Mouse (Mus musculus) ovary, adult 18-20 months (tissue): Measurements from ENCODE around the gene Ppp1r21.

Source experiments
- DNase-seq: peaks from one replicate; pipeline ENCODE4 v3.0.0; 2022; ENCODE audit warnings: low spot score, mixed read lengths

Ppp1r21 gene

GRCm38 (mm10) chr17:88614234-88614633 lies 84.3 kb downstream of the Ppp1r21 start:
- no peak for DNase-seq

GRCm38 (mm10) chr17:88614733-88615132 lies 84.8 kb downstream of the Ppp1r21 start:
- no peak for DNase-seq

GRCm38 (mm10) chr17:88615492-88616155 lies 85.7 kb downstream of the Ppp1r21 start:
- no peak for DNase-seq

DNA sequence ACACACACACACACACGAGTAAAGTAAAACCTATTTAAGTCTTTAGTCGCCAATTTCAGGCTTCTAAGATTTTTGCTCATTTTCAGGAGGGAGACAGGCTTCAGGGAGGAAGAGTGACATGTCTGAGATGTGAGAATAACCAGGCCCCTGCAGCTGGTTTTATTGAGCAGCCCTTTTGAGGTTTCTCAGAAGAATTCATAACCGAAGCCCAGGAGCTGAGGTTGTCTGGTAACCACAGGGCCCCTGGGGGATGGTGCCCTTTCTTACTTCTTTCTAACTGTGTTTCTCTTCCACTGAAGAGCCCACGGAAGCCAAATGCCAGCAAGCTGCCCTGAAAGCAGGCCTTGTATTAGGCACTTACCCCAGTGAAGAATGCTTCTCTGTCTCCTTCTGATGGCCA lies 91.0 kb downstream of the Ppp1r21 start:
- DNase-seq: no peak

DNA sequence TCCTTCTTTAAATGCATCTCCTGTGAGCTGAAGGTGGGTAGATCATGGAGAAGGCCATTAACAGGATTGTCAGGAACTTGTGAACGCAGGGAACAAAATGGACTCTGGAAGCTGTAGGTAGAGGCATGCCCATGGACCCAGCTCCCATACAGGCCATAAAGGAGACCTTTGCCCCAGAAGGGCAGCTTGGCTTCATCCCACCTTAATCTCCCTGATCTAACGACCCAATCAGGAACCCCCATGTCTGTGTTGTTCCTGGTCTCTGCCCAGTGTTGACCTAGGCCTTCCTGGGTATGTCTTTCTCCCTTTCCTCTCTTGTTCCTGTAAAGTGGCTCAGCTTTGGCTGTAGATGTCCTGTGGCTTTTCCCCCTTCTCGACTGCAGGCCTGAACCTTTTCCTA lies 91.5 kb downstream of the Ppp1r21 start:
- no peak for DNase-seq

DNA sequence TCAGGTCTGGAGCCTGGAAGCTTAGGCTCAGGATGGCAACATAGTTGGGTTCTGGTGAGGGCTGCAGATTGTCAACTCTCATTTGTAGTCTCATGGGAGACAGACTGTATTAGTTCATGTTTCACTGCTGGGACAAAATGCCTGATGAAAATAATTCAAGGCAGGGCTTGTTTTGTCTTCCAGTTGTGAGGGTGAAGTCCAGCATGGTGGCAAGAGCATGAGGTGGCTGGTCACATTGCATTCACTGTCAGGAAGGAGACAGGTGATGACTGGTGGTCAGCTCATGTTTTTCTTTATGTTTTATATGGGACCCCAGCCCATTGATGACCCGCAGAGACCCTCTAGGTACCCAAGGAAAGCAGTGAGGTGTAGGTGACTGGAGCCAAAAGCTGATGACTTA lies 92.8 kb downstream of the Ppp1r21 start:
- no peak for DNase-seq

DNA sequence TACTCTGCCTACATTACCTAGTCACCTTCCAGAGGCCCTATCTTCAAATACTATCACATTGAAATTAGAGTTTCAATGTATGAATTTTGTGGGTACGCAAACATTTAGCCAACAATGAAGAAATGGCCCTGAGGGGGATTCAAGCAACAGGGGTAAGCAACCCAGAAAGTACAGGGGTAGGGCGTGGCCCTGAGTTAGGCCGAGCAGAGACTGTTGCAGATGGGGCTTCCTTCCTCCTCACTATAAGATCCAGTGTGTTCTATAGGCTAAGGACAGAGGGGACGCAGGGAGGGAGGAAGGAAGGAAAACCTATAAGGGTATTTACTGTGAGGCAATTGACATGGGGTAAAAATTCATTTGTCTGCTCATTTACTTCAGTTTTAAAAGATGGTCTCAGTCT lies 94.5 kb downstream of the Ppp1r21 start:
- DNase-seq: no peak

DNA sequence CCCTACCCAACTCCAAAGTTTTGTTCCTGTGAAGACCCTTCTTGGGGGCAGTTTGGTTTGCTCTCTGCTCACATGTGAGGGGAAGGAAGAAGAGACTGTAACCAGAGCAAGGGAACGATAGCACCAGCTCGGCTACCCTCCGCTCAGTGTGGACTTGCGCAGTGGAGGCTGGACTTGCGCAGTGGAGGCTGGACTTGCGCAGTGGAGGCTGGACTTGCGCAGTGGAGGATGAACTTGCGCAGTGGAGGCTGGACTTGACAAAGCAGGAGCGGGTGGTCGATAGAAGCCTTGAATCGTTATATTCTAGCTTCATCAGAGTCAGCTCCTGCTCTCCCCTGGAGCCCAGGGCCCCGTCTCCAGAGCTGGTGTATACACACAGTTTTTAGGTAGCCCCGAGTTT lies 95.4 kb downstream of the Ppp1r21 start:
- no peak for DNase-seq

- DNase-seq: no peak
Observed at GRCm38 (mm10) chr17:88625931-88626330, 96.0 kb downstream of the Ppp1r21 start.

- no peak for DNase-seq
Observed at GRCm38 (mm10) chr17:88626347-88626811, 96.5 kb downstream of the Ppp1r21 start.

DNA sequence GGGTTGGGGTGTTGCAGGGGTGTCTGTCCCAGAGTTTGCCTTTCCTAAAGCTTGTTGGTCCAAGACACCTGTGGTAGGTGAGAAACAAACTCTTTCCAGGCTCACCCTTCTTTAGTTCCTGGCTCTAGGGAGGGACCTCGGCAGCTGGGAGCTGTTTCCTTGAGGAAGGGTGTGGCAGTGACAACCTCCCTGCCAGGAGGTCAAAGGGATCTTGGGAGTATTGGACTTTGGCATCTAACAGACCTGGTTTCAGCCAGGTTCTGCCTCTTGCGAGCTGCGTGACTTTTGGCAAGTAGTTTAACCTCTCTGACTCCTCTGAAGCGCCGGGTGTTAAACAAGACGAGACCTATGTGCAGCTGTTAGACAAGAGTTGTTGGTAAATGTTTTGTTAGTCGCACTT lies 97.2 kb downstream of the Ppp1r21 start:
- no peak for DNase-seq

- peak; percentile 76 for DNase-seq
Observed at GRCm38 (mm10) chr17:88628676-88629380, 98.9 kb downstream of the Ppp1r21 start.

- DNase-seq: peak; percentile 45
Observed at GRCm38 (mm10) chr17:88629381-88629759, 99.5 kb downstream of the Ppp1r21 start.

DNA sequence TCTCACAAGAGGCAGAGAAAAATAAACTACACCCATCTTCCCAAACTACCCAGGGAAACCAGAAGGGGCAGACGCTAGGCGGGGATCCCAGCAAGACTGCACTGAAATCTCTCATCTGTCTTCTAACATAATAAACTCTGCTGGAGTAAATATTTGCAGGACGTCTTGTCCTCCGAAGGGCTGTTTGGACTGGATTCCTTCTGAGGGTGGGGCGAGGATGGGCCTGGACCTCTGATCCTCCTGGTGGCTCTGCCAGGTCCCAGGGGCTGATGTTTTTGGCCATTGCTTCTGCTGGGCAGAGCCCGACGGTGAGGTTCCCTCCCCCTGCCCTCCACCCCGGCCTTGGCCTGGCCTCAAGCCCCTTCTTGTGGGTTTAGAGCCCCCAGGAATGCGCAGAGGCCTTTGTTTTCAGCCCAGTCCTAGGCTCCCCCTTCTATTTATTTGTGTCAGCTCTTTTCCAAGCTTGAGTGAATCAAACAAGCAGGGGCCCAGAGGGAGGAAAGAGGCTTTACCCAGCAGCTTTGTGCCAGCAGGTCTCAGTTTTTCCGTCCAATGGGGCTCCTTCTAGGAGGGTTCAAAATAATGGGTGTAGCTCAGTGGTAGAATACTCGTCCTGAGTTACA lies 100.1 kb downstream of the Ppp1r21 start:
- DNase-seq: peak; percentile 73

GRCm38 (mm10) chr17:88630554-88630948 lies 100.6 kb downstream of the Ppp1r21 start:
- no peak for DNase-seq

DNA sequence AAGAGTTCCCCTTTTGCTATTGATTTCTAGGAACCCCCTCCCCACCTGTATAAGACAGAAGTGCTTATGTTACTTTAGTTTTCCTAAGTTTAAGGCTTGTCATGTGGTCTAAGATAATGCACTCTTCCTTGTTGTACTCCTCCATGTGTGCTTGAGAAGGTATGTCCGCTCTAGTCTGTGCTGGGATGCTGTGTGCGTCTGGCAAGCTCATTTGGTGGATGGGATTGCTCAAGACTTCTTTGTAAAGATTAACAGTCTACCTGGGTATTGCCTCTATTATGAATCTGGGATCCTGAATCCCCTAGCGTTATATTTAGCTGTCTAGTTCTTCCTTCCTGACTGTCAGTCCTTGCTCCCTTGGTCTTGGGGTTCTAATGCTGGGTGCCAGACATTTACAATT lies 102.7 kb downstream of the Ppp1r21 start:
- no peak for DNase-seq

- no peak for DNase-seq
Observed at GRCm38 (mm10) chr17:88636076-88636475, 106.2 kb downstream of the Ppp1r21 start.

- DNase-seq: no peak
Observed at GRCm38 (mm10) chr17:88636587-88636986, 106.7 kb downstream of the Ppp1r21 start.
